Mouse (Mus musculus) neutrophil, adult 65 days (primary cell): Measurements from ENCODE around the gene Zfp654. TPM values are rescaled to one million over a fixed set of nuclear protein-coding genes. Genes with fewer than 3 reads are reported as not detected.

Experiments
- total RNA-seq: library from RNA; stranded (reverse); gene quantifications from 2 replicates; pipeline ENCODE4 v1.2.4, GENCODE M21; 2023

Zfp654 gene
- total RNA-seq, result 11.5 and 14.5 TPM in 2 replicates

GRCm38 (mm10) chr16:64851563-64852362, at the start of gene Zfp654, which contains the start of gene Cggbp1:
Zfp654 (minus strand) TSS chr16:64851652.
Cggbp1 (plus strand) TSS chr16:64851996.

DNA sequence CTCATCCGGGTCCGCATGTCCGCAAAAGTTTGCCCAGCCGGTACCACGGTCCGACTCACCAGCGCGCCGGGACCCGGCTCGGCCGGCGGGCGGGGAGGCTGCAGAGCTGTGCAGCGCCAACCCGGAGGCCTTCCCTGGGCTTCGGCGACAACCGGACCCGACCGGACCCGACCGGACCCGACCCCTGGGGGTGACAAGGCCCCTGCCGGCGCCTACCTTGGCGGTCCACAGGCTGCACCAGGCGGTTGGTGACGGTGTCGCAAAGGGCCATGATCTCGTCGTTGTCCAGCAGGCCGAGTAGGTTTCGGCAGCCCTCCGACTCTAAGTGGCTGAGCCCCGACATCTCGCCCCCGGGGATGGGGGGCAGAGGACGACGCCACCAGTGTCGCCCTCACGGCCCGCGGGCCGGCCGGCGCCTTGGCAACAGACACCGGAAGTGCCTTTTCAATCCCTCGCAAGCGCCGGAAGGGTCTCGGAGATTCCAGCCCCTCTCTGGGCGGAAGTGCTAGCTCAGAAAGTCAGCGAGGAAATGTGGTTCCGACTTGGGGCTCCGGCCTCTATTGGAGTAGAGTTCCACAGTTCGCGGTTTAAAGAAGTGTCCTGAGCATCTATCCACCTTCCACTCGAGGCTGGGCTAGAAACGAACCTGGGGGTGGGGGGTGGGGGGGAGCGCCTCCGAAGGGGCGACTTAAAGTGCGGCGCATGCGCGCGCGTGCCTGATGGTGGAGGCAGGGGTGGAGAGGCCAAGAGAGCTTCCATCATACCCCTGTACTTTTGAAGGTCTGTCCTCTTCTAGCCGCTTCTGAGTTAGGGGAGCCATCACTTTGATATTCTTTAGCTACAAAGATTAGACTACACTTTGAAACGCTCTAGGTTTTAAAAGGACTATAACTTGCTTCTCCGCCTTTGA, 80.7 kb downstream of the Zfp654 start, which contains the start of gene 4930453N24Rik:
4930453N24Rik (minus strand) TSS at position 641 of the 910 bp plus-strand sequence.

Other genes with a start within 250 kb of the Zfp654 start
- gene Csnka2ip, start 249.2 kb downstream of the Zfp654 start, total RNA-seq, result not detected in 2 replicates
- gene 4930453N24Rik, start 80.5 kb downstream of the Zfp654 start, total RNA-seq, result 16.3 TPM in 2 replicates
- 139 and 151 TPM in 2 replicates for gene Cggbp1, start 344 bp upstream of the Zfp654 start, total RNA-seq